In genomic region chr6:29525256-29525655, GRCm38 (mm10) we compare ENCODE assay signal across 14 mouse cellular contexts. TPM values are rescaled to one million over a fixed set of nuclear protein-coding genes. Genes with fewer than 3 reads are reported as not detected.
DNase-seq lines count a peak whose midpoint lies in the region; ATAC-seq and TF ChIP-seq lines count a peak whose summit lies in the region.
"Had no signal": no experiment of that assay in that cellular context is flagged by ENCODE, and none has a peak within 500 bp of the region (broad histone marks: within the 10 kb centered on the region; RNA-seq: fewer than 3 reads in every experiment).

No protein-coding gene starts in this region.

- H3K9me3 ChIP-seq in lung, embryonic 14.5 days (ENCODE audit: low read depth, low read length): no peaks in the 10 kb centered on the region
- H3K9me3 ChIP-seq: liver, embryonic 15.5 days had no signal

- peak; percentile 23 for DNase-seq in embryo, embryonic 10.5 days (ENCODE audit: low spot score)
- no peak for DNase-seq in embryo, embryonic 11 days
- peak; percentile 47 for DNase-seq in lung, embryonic 14.5 days
- no peak for DNase-seq in lung, postnatal 25 days (ENCODE audit: low spot score)
- peak; percentile 24 for DNase-seq in MN1 (ENCODE audit: low spot score)
- DNase-seq in frontal cortex, postnatal 10 days (ENCODE audit: low spot score in 2 of 2): no peak
- DNase-seq in layer of hippocampus, adult 18-20 months (ENCODE audit: low spot score in 2 of 2): no peak
- DNase-seq: right cerebral cortex, adult 18-20 months had no signal

- no peak overlapping the region for H3K4me2 ChIP-seq in lung, embryonic 14.5 days

- peaks cover 34% of the 10 kb centered on the region for H3K79me2 ChIP-seq in macrophage (ENCODE audit: inconsistent target)

- H3K9ac ChIP-seq in lung, embryonic 14.5 days: no peak overlapping the region
- H3K9ac ChIP-seq: liver, embryonic 15.5 days had no signal

- ATAC-seq in lung, embryonic 14.5 days (ENCODE audit: insufficient read depth): no peak

- peaks cover 9% of the 10 kb centered on the region; the same call in 1 of the 2 replicates for H3K4me1 ChIP-seq in lung, embryonic 14.5 days (ENCODE audit: insufficient read depth)

- H3K27ac ChIP-seq in lung, embryonic 14.5 days (ENCODE audit: low read depth): no peak overlapping the region
- peak overlapping the region; percentile 93 for H3K27ac ChIP-seq in macrophage

- peak; percentile 58 for TF ChIP-seq CTCF in lung, embryonic 14.5 days (IDR thresholded peaks at IDR 0.05; ENCODE audit: low read depth)

- H3K4me3 ChIP-seq in lung, embryonic 14.5 days (ENCODE audit: low read depth, low read length): no peak overlapping the region
- no peak overlapping the region for H3K4me3 ChIP-seq in macrophage (ENCODE audit: inconsistent target)

- H3K36me3 ChIP-seq in lung, embryonic 14.5 days (ENCODE audit: insufficient read depth): no peaks in the 10 kb centered on the region
- H3K36me3 ChIP-seq in macrophage (ENCODE audit: inconsistent target): no peaks in the 10 kb centered on the region
- H3K36me3 ChIP-seq: liver, embryonic 15.5 days had no signal

- WGBS in lung, embryonic 14.5 days: 68% methylated on average over 6 of the region's 6 CpGs
- 92% methylated on average over 6 of the region's 6 CpGs for WGBS in macrophage (ENCODE audit: missing documents)

- peaks cover 39% of the 10 kb centered on the region for H3K27me3 ChIP-seq in lung, embryonic 14.5 days (ENCODE audit: insufficient read depth, low read length)

RNA-seq across cellular contexts. Expression of gene Irf5, which starts 1.2 kb away (rescaled TPM):
- 3.7 and 4.2 TPM in 2 replicates for polyA plus RNA-seq in lung, embryonic 14.5 days (2014; fragmentation: Nextera tagmentation; extraction: Ambion mirVana)
- 100 to 1,000 TPM; 125 to 271 (median 191) TPM for total RNA-seq in macrophage (2018; cell fraction: chromatin; rRNA removed)
- 100 to 1,000 TPM; 137 to 260 (median 207) TPM for total RNA-seq in macrophage (2018; cell fraction: cytosol; rRNA removed)
- total RNA-seq in macrophage (2018; cell fraction: nucleus; rRNA removed): 100 to 1,000 TPM; 121 to 294 (median 214) TPM
- 132 to 204 TPM (median 202 TPM) in 3 replicates for polyA plus RNA-seq in macrophage (2018)
- total RNA-seq in layer of hippocampus, adult 18-20 months (2021): 1 to 10 TPM; 4.4 to 5.4 TPM

RNA-seq across cellular contexts. Expression of gene Kcp, which starts 17.5 kb away (rescaled TPM):
- 17.3 and 22.0 TPM in 2 replicates for polyA plus RNA-seq in lung, embryonic 14.5 days (2014; fragmentation: Nextera tagmentation; extraction: Ambion mirVana)
- total RNA-seq in macrophage (2018; cell fraction: chromatin; rRNA removed): 1 to 10 TPM in 1 of 26 experiments, under 1 TPM in 2, not detected in 23; 0.23 to 1.0 (median 0.45) TPM
- under 1 TPM in 15 of 26 experiments, not detected in 11; 0.05 to 0.34 (median 0.10) TPM for total RNA-seq in macrophage (2018; cell fraction: cytosol; rRNA removed)
- under 1 TPM in 3 of 26 experiments, not detected in 23; 0.21 to 0.36 (median 0.25) TPM for total RNA-seq in macrophage (2018; cell fraction: nucleus; rRNA removed)
- 0.28 TPM in 1 of 3 replicates, not detected in the others for polyA plus RNA-seq in macrophage (2018)
- total RNA-seq in layer of hippocampus, adult 18-20 months (2021): 1 to 10 TPM; 1.1 to 2.3 TPM
- total RNA-seq: monocyte, adult 5-6 weeks had no signal

RNA-seq across cellular contexts. Expression of gene Atp6v1fnb, which starts 54.0 kb away (rescaled TPM):
- polyA plus RNA-seq in lung, embryonic 14.5 days (2014; fragmentation: Nextera tagmentation; extraction: Ambion mirVana): not detected in 2 replicates
- total RNA-seq in macrophage (2018; cell fraction: chromatin; rRNA removed): 1 to 10 TPM in 22 of 26 experiments, not detected in 4; 1.3 to 7.6 (median 2.4) TPM
- total RNA-seq in macrophage (2018; cell fraction: cytosol; rRNA removed): not detected
- total RNA-seq in macrophage (2018; cell fraction: nucleus; rRNA removed): 1 to 10 TPM in 9 of 26 experiments, under 1 TPM in 1, not detected in 16; 0.94 to 3.3 (median 1.6) TPM
- polyA plus RNA-seq in macrophage (2018): not detected in 3 replicates
- 1 to 10 TPM in 1 of 2 experiments, under 1 TPM in 1; 0.67 to 1.2 TPM for total RNA-seq in layer of hippocampus, adult 18-20 months (2021)
- total RNA-seq: heart, postnatal 14 days; monocyte, adult 5-6 weeks had no signal
- polyA plus RNA-seq: frontal cortex, adult 2 months; large intestine, adult 2 months; liver, embryonic 15.5 days had no signal

RNA-seq across cellular contexts. Expression of gene Atp6v1f, which starts 57.7 kb away (rescaled TPM):
- polyA plus RNA-seq in lung, embryonic 14.5 days (2014; fragmentation: Nextera tagmentation; extraction: Ambion mirVana): 182 and 184 TPM in 2 replicates
- total RNA-seq in macrophage (2018; cell fraction: chromatin; rRNA removed): 10 to 100 TPM; 10.9 to 43.0 (median 19.1) TPM
- 100 to 1,000 TPM; 324 to 397 (median 360) TPM for total RNA-seq in macrophage (2018; cell fraction: cytosol; rRNA removed)
- 100 to 1,000 TPM in 6 of 26 experiments, 10 to 100 TPM in 20; 30.9 to 123 (median 81.5) TPM for total RNA-seq in macrophage (2018; cell fraction: nucleus; rRNA removed)
- 222 to 392 TPM (median 370 TPM) in 3 replicates for polyA plus RNA-seq in macrophage (2018)
- total RNA-seq in layer of hippocampus, adult 18-20 months (2021): 100 to 1,000 TPM; 250 to 276 TPM

Comparison
In these comparisons a context has a peak if more than half of its experiments do, and no peak if none do; other contexts are left out.
1. DNase-seq: peak in embryo, embryonic 10.5 days (single experiment), lung, embryonic 14.5 days (single experiment) and MN1 (single experiment); none in embryo, embryonic 11 days (single experiment), lung, postnatal 25 days (single experiment), frontal cortex, postnatal 10 days (0 of 2) and layer of hippocampus, adult 18-20 months (0 of 2).
2. RNA of gene Irf5, which starts 1.2 kb away (polyA plus RNA-seq): 132 to 204 TPM in macrophage; 3.7 to 4.2 TPM in lung, embryonic 14.5 days; every median in the first group is over 10 times any median in the second.
3. RNA of gene Kcp, which starts 17.5 kb away (polyA plus RNA-seq): 17.3 to 22.0 TPM in lung, embryonic 14.5 days; 0.28 TPM in macrophage; every median in the first group is over 10 times any median in the second.